Mouse (Mus musculus): ENCODE data around the gene Arid4a.

Gene Arid4a

GRCm38 (mm10) chr12:71141189-71141588, 125.4 kb downstream of the Arid4a start:
- no peak for DNase-seq (ENCODE audit: low spot score in 2 of 2)

DNA sequence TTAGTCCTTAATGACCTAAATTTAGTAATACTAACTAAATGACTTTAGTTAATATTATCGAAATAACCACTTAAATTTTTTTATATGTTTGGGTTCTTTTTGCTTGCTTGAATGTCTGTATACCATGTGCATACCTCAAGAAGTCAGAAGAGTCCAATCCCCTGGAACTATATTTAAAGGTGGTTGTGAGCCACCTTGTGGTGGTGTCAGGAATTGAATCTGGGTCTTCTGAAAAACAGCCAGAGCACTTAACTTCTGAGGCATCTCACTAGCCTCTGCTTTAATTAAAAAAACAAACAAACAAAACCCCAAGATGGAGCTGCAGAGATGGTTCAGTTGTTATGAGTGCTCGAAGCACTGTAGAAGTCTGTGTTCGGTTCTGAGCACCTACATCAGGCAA, 131.9 kb downstream of the Arid4a start:
- DNase-seq (ENCODE audit: low spot score in 2 of 2) = peak in 1 of 2 experiments; percentile 38
